Mouse (Mus musculus) kidney, adult 11 months (tissue): ENCODE measurements around the gene 1700011L22Rik.

Experiments
- DNase-seq: peaks from one replicate; pipeline ENCODE4 v3.0.0; 2022

Gene 1700011L22Rik

DNA sequence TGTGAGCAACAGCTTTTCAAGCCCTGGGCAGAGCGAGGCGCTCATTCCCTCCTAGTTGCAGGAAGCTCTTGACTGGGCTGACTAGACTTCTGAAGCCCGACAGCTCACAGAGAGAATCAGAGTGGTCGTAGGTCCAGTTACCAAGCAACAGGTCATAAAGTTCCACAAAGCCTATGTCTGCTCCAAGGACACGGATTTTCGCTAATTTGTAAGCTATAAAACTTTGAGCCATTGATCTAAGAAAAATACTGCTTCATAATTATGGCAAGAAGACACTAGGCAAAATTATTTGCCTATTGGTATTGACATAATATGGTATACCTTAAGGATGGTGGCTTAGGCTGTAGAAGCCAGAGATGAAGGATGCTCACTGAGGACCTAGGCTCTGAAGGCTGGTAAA is at the start of gene 1700011L22Rik:
1700011L22Rik (minus strand) TSS at position 101 of the 400 bp plus-strand sequence.
- DNase-seq = no peak

GRCm38 (mm10) chr8:79297763-79298162 is 49.4 kb upstream of the 1700011L22Rik start:
- DNase-seq = peak; percentile 66

DNA sequence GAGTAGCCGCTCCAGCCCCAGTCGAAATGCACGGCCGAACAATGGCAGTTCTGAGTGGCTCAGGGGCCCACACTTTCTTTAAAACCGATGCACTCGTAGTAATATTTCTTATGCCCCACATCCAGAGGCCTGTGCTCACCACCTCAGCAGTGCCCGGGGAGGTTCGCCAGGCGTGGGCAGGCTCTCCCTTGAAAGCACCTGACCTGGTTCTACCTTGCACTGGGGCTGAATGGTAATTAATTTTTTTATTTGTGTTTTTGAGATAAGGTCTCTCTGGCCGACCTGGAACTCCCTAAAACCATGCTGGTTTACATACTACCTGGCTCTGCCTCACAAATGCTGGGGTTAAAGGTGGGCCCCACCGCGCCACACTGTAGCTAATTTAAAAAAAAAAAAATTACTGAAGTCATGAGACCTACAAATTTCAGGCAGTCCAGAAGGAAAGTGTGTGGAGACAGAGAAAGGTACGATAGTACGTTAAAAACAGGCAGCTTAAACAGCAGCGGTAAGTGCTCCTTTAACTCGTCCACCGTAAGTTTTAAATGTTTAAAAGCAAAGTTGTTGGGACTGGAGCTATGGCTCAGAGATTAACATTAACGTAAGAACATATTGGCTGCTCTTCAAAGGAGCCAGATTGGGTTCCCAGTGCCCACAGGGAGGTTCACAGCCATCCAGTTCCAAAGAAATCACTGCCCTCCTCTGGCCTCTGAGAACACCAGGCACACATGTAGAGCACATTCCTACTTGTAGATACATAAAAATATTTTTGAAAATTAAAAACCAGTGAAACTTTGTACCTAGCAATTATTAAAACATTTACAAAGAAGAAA is 47.1 kb upstream of the 1700011L22Rik start:
- DNase-seq = peak; percentile 12

GRCm38 (mm10) chr8:79294610-79295275 is 46.4 kb upstream of the 1700011L22Rik start, which contains the start of gene Mmaa:
Mmaa (minus strand) TSS chr8:79294937.
- DNase-seq = peak; percentile 98

DNA sequence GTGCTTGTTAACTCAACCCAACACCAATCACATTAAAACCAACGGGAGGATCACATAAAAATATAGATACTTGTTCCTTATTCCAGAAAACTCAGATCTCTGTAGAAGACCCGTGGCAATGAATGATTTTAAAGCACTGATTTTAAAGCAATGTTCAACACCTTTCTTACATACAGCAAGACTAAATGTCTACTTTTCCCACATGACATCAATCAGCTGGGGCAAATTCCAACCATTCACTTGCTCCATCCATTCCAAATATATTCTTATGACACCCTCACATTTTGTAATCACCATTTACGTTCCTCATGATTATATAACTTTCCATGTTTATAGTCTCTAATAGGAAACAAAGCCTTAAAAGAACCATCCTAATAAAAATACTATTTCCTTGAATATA is 45.5 kb upstream of the 1700011L22Rik start:
- no peak for DNase-seq

GRCm38 (mm10) chr8:79292712-79293264 is 44.4 kb upstream of the 1700011L22Rik start:
- no peak for DNase-seq

DNA sequence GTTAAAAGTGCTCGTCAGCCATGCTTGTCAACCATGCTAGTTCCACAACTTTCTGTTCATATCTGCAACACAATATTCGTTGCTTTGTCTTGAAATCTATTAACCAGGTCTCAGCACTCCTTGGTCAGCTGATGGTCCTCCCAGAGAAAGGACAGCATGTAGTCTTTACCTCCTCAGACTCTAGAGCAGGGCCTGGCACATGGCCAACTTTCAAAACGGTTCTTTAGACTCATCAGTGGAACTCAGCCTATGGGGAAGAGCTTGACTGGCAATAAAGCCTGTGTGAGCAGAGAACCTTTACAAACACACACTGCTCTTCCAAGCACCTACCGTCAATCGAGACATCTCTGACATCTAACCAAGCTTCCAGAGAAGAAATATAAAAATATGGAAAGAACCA is 41.2 kb upstream of the 1700011L22Rik start:
- no peak for DNase-seq

GRCm38 (mm10) chr8:79288681-79289080 is 40.3 kb upstream of the 1700011L22Rik start:
- DNase-seq = no peak

DNA sequence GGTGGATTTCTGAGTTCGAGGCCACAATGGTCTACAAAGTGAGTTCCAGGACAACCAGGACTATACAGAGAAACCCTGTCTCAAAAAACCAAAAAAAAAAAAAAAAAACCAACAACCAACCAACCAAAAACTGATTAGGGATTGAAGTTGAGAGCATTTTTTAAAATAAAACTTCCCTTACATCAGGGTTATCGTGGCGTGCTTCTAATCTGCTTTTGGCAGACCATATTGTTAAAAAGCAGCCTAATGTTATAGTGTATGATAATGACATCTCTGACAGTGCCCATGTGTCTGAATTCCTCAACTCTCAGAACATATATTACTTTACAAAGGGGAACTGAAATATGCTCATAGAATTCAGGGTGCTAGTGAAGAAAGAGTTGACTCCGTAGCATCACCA is 39.9 kb upstream of the 1700011L22Rik start:
- DNase-seq = no peak

GRCm38 (mm10) chr8:79286424-79286823 is 38.1 kb upstream of the 1700011L22Rik start:
- DNase-seq = no peak

DNA sequence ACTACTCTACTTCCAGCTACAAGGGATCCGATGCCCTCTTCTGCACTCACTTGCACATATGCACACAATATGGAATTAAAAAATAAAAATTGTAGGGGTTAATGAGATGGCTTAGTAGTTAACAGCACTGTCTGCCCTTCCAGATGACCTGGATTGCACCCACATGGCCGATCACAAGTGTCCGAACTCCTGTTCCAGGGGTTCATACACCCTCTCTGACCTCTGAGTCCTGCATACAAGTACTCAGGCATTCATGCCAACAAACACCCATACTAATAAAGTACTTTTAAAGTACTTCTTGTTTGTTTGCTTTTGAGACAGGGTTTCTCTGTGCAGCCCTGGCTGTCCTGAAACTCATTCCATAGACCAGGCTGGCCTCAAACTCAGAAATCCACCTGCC is 36.3 kb upstream of the 1700011L22Rik start:
- DNase-seq = no peak

DNA sequence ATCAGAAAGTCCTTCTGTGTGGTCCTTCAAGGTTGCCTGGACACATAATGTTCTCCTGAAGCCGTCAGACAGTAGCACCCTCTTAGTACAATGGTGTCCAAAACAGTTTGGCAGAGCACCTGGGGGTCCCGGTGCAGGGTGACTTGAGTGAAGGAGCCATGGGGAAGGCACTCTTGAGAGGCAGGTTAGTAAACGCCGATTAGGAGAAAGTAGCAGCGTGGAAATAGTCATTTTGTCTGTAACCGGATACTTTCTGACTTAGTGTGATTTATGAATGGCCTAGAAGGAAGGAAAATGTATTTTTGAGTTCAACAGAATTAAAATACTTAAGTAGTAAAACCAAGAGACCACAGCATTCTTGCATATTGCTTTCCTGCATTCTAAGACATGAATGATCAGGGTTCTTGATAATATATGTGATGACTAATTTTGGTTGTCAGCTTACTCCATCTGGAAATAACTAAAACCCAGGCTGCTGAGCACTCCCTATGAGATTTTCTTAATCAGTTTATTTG is 33.1 kb upstream of the 1700011L22Rik start:
- no peak for DNase-seq

- no peak for DNase-seq
Measured at GRCm38 (mm10) chr8:79277264-79277870, 29.0 kb upstream of the 1700011L22Rik start.

- no peak for DNase-seq
Measured at GRCm38 (mm10) chr8:79274940-79275339, 26.6 kb upstream of the 1700011L22Rik start.

- DNase-seq = no peak
Measured at GRCm38 (mm10) chr8:79273776-79274175, 25.4 kb upstream of the 1700011L22Rik start.

DNA sequence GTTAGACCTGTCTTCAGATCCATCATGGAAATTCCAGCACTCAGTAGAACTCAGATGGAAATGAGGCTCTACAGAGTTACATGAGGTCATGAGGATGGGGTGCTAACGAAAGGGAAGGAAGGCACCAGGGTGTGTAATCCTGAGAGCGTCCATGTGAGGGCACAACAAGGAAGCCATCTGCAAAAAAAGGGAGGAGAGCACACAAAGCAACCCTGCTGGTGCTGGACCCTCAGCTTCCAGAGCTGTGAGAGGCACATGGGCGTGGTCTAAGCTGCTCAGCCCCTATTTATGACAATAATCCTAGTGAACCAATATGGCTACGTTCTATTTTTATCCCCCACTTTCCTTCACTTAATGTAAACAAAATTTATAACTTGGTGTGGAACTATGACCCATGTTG is 24.3 kb upstream of the 1700011L22Rik start:
- no peak for DNase-seq

DNA sequence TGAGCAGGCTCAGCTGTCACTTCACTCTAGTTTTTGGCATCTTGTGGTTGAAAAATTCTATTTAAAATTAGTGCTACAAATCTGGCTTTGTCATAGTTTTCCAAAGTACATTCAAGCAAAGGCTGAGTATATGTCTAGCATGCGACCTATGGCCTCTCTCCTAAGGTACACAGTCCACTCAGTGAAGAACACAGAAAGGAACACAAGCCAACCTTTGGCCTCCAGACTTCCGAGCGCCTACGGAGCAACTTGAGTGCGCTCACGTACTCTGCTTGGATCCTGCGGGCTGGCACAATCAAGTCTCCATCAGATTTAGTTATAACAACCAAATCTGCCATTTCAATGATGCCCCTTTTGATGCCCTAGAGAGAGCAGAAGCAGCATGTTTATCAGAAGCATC is 20.6 kb upstream of the 1700011L22Rik start:
- DNase-seq = peak; percentile 21

GRCm38 (mm10) chr8:79261920-79262319 is 13.6 kb upstream of the 1700011L22Rik start:
- DNase-seq = no peak

DNA sequence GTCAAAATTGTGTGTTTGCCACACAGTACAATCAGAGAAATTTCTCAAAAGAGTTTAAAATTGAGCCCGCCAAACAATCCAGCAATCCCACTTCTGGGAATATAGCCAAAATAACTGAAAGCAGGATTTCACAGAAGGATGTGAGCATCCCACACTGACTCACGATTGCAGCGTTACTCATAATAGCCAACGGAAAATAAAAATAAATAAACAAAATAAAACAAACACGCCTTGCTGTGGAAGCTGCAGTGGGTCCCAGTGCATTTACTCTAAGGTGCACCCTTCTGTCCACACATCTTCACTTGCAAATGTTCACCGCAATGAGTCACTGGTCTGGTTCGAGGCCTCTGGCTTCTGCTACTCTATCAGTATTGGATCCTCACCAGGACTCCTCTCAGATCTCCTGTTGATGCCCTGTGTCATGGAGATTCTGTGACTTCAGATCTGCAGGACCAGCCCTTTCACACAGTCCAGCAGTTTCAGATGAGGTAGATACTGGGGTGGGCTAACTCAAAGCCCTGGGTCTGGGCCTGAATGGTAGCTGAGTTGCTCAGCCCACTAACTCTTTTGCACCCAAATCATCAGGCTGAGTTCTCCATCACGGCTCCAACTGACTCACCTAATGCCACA is 7.8 kb upstream of the 1700011L22Rik start:
- DNase-seq = no peak

DNA sequence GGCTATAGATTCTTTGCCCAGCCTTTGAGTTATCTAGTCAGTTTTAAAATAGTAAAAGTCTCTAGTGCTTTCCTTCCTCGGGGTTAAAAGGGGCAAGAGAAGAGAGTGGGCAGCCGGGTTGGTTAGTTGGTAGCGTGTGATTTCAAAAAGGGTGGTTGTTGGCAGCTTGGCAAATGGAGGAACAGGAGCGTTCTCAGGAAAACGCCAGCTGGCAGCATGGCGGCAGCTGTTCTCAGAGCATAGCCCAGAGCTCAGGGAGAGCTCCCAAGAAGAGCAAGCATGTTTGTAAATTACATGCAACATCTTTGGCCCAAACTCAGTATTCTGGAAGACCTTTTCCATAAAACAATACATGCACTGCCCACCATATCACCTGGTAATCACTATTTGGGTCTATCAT is 5.4 kb upstream of the 1700011L22Rik start:
- no peak for DNase-seq

- DNase-seq = no peak
Measured at GRCm38 (mm10) chr8:79243422-79243821, 4.9 kb downstream of the 1700011L22Rik start.

- no peak for DNase-seq
Measured at GRCm38 (mm10) chr8:79239996-79240395, 8.4 kb downstream of the 1700011L22Rik start.

DNA sequence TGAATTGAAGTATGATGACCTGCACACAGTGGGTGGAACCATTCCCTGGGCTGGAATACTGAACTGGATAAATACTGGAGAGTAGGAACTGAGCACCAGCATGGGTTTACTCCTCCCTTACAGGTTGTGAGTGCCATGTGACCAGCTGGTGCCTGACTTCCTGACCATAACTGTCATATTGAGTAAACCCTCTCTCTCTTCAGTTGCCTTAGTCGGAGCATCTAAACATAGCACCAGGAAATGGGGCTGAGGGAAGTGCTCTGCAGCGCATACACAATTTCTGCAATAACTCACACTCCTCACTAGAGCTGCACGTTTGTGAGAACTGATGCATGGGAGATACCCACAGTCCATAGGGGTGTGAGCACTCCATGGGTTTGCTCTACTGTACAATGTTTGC is 9.1 kb downstream of the 1700011L22Rik start:
- DNase-seq = no peak
